Mouse (Mus musculus) heart, adult 2 months (tissue): ENCODE results near the gene Spcs3. TPM values are rescaled to one million over a fixed set of nuclear protein-coding genes. Genes with fewer than 3 reads are reported as not detected.

Experiments used
- DNase-seq, 2 experiments: peaks; one replicate each; pipeline ENCODE4 v3.0.0; 2021
- H3K27ac ChIP-seq: fragments of 200-600 bp; 2 replicates; pipeline ENCODE4 v1.8.1; 2022
- H3K27me3 ChIP-seq: fragments of 200-500 bp; 2 replicates; pipeline ENCODE4 v1.6.1; 2012; ENCODE audit warnings: mild to moderate bottlenecking, low read length, inconsistent platforms, mixed read lengths; ENCODE audit not compliant: control insufficient read depth, insufficient read depth
- H3K36me3 ChIP-seq: fragments of 200-500 bp; 2 replicates; pipeline ENCODE4 v1.6.1; 2012; ENCODE audit warnings: low read length, inconsistent platforms; ENCODE audit not compliant: control insufficient read depth, insufficient read depth
- H3K4me1 ChIP-seq: fragments of 200-500 bp; 2 replicates; pipeline ENCODE4 v1.6.1; 2011; ENCODE audit warnings: low read length; ENCODE audit not compliant: control insufficient read depth, insufficient read depth
- H3K4me3 ChIP-seq: fragments of 200-600 bp; 2 replicates; pipeline ENCODE4 v1.8.1; 2022
- H3K79me2 ChIP-seq: fragments of 200-500 bp; replicated peaks from 2 replicates; pipeline ENCODE4 v1.6.1; 2012; ENCODE audit warnings: mild to moderate bottlenecking, inconsistent platforms, low read length, moderate library complexity, mixed read lengths; ENCODE audit not compliant: control insufficient read depth, insufficient read depth
- H3K9ac ChIP-seq: fragments of 200-500 bp; 2 replicates; pipeline ENCODE4 v1.6.1; 2012; ENCODE audit warnings: low read depth, mild to moderate bottlenecking, control low read depth, inconsistent platforms, low read length, mixed read lengths
- CTCF ChIP-seq: fragments of 200-600 bp; IDR thresholded peaks from 2 replicates; pipeline ENCODE4 v1.8.1; 2022; ENCODE audit warnings: antibody characterized with exemption, mild to moderate bottlenecking, moderate library complexity
- EP300 ChIP-seq: fragments of 200-500 bp; IDR thresholded peaks from 2 replicates; pipeline ENCODE4 v1.6.1; 2011; ENCODE audit warnings: low read depth, low read length, control low read depth; ENCODE audit not compliant: insufficient read depth
- POLR2A ChIP-seq: fragments of 200-500 bp; IDR thresholded peaks from 2 replicates; pipeline ENCODE4 v1.6.1; 2011; ENCODE audit warnings: mild to moderate bottlenecking, low read depth, low read length, control low read depth; ENCODE audit not compliant: insufficient read depth
- WGBS: fragments of 180-500 bp; shearing (Covaris S2); methylation state at CpG from one replicate; pipeline ENCODE4 v1.1.7; 2018; 5-methylcytosine and 5-hydroxymethylcytosine counted together
- intact Hi-C: fragments of 180-260 bp; cut with DNase I; formaldehyde crosslinking; loops from one replicate; pipeline ENCODE4 v1.15.1; 2025
- polyA plus RNA-seq: library from polyadenylated mRNA; depleted of rRNA; stranded (reverse); fragments of >200 nt; gene quantifications from 2 replicates; pipeline ENCODE4 v1.2.3, GENCODE M21; 2012; rRNA removed
- total RNA-seq, 2 experiments: library from RNA; stranded (reverse); gene quantifications; 2 replicates each; pipeline ENCODE4 v1.2.3; 2021

Gene Spcs3
- total and polyA plus RNA-seq, 3 experiments: 11.2 to 56.8 (median 44.8) TPM

- H3K27ac ChIP-seq: peak overlapping the region; percentile 39
- 23% methylated on average over 19 of the region's 19 CpGs for WGBS
Observed at GRCm38 (mm10) chr8:54486555-54487273, 43.1 kb downstream of the Spcs3 start.

More at GRCm38 (mm10) chr8:54486555-54487273, 43.1 kb downstream of the Spcs3 start:
- Histone ChIP-seq H3K27me3 (no peaks in the 10 kb centered on the region), H3K79me2 (no peaks in the 10 kb centered on the region), H3K4me3 (peak overlapping the region; percentile 30), H3K4me1 (no peaks in the 10 kb centered on the region; the same call in 1 of the 2 replicates), H3K9ac (peak overlapping the region; percentile 4; the same call in 1 of the 2 replicates), H3K36me3 (no peaks in the 10 kb centered on the region)
- peak; percentile 31 to 36 for DNase-seq
- TF ChIP-seq EP300 (0 out of 2 replicates have a peak, but pooled peaks have one; percentile 18), POLR2A (no peak), CTCF (0 out of 2 replicates have a peak, but pooled peaks have one; percentile 5)
- intact Hi-C loops: loop anchor here (2.0 kb wide), 1 partner anchor 92 kb away; no protein-coding TSS in a partner anchor

Other genes with a start within 250 kb of the Spcs3 start
- gene Asb5, start 418 bp downstream of the Spcs3 start, total RNA-seq: 10 to 100 TPM; 18.6 to 22.6 TPM
- 25.4 and 54.8 TPM in 2 replicates for gene Asb5, start 418 bp downstream of the Spcs3 start, polyA plus RNA-seq
- gene Spata4, start 70.8 kb upstream of the Spcs3 start, total RNA-seq: not detected
- gene Spata4, start 70.8 kb upstream of the Spcs3 start, polyA plus RNA-seq: 0.27 TPM in 1 of 2 replicates, not detected in the other